Mouse (Mus musculus): Measurements from ENCODE around the gene Nfatc2ip.

Gene Nfatc2ip

DNA sequence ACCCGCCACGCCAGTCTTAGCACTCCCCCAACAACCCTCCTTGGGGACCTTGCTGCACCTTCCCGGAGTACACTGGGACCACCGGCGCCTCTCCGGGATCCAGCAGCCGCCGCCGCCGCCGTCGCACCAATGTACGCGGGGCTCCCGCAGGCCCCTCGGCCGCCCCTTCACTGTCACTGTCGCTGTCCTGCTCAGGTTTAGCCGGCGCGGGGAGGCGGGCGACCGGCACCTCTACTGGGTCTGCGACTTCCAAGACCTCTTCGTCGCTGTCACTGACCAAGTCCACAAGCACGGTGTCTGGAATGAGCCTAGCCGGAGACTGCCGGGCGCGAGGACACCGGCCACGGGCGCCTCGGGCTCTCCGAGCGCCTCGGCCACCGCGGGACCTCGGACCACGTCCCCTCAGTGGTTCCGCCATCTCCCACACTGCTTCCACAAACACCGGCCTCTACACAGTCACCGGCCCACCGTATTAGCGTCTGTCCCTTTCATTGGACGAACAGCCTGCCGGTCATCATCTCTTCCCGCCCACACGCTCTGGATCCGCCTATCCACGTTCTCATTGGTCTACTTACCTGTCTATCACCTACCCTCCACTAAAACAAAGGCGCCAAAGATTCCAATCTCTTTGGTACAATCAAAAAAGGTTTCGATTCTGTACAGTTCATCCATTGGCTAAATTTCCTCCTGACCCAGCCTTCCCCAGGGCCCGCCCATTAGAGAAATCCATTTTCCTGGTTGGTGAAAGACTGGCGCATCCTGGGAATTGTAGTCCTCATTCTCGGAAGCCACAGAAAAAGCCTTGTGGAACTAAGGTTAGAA, at the start of gene Nfatc2ip:
Gene Nfatc2ip, minus strand, starts transcription at position 440 of the 822 bp plus-strand sequence.
- DNase-seq (ENCODE audit: low read depth): peak; percentile 99

DNA sequence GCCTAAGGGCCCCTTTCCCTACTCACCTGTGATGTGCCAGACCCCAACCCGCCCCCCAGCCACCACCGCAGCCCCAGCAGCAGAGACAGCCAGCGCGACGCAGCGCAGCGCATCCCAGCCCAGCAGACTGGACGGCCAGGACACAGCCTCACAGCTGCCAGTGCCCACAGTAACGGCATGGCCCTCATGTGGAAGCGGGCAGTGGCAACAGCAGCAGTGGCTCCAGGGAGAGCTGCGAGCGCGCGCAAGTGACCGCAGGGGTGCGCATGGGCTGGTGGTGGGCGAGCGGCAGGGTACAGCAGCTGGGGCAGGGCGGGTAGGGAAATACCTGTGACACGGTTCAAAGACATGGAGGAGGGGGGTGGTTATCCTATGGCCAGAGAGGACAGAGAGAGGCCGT, 49.7 kb upstream of the Nfatc2ip start:
- DNase-seq (ENCODE audit: low read depth): no peak

DNA sequence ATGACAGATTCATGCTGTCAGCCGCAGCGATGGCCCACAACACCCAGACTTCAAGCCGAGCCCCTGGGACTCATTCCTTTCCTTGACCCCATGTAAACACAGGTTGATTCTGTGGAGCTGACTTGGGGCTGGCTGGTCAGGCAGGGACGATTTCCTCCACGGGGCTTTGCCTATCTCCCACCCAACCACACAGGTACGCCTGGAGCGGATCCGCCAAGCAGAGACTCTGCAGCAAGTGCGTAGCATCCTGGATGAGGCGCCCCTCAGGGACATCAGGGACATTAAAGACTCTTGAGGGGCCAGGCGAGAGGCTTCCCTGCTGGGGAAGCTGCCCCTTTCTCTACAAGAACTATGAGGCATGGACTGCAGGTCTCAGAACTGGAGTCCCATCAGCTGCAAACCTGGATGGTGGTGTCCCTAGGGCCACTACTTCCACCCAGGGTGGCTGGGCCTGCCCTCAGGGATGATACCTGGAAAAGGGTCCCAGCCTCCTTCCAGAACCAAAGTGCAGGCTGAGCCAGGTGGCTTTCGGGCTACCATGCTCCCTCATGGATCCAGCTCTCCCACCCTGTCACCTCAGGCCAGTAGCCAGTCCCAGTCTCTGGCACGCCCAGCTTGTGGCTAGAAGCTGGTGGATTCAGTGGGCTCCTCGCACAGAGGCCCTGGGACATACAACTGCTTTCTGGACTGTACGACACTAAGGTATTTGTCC, 48.7 kb upstream of the Nfatc2ip start:
- DNase-seq (ENCODE audit: low read depth): no peak

DNA sequence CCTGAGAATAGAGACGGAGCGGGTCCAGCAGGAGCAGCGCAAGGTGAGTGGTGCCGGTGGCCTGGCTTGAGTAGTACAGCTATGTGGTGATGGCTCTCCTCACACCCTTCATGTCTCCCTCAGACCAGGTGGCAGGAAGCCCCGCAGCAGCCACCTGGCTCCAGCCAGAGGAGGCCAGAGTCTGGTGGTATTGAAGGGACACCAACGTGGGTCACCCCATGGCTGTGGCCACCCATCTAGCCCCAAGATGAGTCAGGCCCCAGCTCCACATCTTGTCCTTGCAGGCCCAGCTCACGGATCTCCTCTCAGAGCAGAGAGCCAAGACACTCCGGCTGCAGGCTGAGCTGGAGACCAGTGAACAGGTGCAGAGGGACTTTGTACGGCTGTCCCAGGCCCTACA, 48.0 kb upstream of the Nfatc2ip start:
- DNase-seq (ENCODE audit: low read depth): no peak

DNA sequence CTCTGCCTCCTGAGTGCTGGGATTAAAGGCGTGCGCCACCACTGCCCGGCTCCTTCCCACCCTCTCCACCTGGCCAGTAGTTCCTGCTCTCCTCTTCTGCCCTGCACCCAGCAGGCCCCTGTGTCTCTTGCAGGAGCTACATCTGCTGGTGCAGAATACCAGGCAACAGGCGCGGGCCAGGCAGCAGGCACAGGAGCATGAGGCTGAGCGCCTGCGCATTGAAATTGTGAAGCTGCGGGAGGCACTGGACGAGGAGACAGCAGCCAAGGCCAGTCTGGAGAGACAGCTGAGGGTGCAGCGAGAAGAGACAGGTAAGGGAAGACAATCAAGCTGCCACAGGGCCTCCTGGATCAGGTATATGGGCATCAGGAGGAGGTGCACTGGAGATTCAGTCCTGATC, 47.5 kb upstream of the Nfatc2ip start:
- DNase-seq (ENCODE audit: low read depth): no peak

DNA sequence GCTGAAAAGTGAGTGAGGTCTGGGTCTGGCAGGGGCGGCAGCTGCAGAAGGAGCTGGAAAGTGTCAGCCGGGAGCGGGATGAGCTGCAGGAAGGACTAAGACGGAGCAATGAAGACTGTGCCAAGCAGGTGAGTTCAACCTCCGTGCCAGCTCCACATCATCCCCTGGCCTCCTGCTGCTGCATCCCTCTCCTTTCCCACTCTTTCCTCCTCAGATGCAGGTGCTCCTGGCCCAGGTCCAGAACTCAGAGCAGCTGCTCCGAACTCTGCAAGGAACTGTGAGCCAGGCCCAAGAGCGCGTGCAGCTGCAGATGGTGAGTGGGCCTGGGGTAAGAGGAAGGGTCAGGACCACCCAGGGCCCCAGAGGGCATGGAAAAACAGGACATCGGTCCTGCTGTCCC, 43.6 kb upstream of the Nfatc2ip start:
- DNase-seq (ENCODE audit: low read depth): no peak

DNA sequence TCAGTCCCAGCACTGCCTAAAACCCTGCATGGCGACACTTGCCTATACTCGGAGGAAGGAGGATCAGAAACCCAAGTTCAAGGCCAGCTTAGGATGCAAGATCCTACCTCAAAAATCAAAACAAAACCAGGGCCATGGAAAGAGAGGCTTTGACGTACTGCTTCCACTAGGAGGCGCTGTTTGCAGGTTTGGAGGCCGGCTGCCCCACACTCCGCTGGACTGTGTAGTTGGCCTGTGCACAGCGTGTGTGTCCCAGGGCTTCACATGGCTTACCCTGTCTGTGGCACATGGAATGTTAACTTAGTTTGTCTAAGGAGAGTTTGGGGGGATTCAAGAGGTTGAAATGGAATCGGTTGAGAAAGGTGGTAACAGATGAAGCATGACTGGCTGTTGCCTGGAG, 40.3 kb upstream of the Nfatc2ip start:
- peak; percentile 20 for DNase-seq (ENCODE audit: low read depth)

DNA sequence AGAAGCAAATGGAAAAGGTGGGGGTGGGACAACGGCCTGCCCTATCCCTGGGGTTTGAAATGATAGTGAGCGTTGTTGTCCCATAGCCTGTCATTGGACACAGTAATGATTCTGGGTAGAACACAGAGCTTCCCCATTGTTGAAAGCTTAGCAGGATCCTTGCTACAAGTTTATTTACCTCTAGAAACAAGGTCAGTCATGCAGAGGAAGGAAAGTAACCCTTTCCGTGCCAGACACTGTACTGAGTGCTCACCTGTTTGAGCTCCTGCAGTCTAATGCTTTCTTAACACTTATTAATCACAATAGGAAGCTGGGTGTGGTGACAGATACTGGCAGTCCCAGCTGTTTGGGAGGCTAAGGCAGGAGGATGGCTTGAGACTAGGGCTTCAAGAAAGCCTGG, 39.3 kb upstream of the Nfatc2ip start:
- no peak for DNase-seq (ENCODE audit: low read depth)

DNA sequence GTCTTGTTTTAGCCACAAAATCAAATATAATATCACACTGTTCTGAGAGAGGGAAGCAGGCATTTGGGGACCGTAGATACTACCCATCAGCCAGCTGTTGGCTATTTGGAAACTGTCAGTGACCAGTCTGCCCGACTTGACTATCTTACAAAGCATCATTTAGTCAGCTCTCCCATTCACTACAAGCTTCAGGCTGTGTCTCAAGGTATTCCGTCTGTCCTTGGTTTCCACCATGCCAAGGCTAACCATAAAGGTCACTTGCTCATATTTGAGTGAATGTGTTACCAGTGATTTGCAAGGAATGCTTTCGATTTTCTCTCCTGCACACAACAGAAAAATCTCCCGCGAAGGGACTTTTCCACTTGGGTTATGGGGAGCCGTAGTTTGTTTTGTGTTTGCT, 38.2 kb upstream of the Nfatc2ip start:
- no peak for DNase-seq (ENCODE audit: low read depth)

DNA sequence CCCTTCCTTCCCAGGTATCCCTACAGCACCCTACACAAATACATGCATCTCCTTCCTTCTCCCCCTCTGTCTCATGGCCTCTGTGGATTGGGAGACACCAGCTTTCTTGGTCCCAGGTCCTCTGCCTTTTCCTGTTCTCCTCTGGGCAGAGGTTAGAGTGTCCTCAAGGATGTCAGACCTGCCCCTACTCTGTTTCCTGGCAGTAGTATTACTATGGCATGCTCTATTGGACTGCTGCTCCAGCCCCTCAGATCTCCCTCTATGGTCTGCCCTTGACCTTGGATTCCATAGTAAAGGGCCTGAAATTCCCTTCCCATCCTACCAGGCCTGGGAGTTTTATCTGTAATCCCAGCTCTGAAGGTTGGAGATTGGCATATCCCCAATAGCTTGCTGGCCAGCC, 33.6 kb upstream of the Nfatc2ip start:
- DNase-seq (ENCODE audit: low read depth): no peak

DNA sequence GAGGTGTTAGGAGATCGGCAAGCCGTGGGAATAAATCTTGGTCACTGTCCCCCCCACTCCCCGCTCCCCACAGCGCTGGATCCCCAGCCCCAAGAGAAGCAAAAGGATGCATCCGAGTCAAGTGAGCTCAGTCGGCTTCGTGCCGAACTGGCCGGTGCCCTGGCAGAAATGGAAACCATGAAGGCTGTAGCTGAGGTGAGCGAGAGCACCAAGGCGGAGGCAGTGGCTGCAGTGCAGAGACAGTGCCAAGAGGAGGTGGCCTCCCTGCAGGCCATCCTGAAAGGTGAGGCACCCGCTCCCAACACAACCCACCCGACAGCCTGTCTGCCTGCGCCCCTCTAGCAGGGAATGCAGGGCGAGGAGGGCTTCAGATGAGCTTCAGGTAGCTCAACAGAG, 33.0 kb upstream of the Nfatc2ip start:
- DNase-seq (ENCODE audit: low read depth): no peak

DNA sequence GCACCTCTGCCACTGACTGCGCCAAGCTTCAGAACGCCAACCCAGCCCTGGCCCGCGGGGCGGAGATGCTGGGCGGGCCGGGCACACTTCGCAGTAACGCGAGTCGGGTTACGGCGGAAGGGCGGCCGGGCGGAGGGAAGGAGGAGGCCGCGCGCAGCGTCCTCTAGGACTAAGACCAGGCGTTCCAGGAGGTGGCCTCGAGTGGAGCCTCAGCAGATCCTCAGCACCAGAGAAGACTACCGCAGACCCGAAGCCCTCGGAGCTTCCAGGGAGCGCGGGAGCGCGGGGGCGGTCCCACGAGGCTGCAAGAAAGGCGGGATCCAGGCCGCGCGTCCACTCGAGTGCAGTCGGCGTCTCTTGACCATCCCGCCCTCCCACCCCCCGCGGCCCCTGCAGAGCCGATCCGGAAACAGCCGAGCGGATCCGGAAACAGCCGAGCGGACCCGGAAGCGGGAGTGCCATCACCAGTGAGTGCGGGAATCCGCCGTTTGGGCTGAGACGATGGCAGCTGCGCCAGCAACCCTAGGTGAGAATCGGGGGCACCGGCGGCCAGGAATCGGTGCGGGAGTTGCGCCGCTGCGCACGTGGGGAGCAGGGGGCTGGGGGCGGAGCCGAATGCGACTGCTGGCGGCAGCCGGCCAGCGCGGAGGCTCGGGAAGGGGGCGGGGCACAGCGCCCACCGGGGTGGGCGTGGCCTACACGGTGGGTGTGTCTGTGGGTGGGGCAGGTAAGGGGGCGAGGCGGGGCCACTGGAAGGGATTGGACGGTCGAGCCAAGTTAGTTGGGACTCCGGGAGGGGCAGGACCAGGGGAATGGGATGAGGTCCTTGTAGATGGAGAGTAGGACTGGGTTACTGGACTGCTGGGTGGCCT, 32.3 kb upstream of the Nfatc2ip start, which contains the start of gene Rabep2:
Gene Rabep2, plus strand, starts transcription at position 129 of the 872 bp plus-strand sequence.
- DNase-seq (ENCODE audit: low read depth): peak; percentile 65

DNA sequence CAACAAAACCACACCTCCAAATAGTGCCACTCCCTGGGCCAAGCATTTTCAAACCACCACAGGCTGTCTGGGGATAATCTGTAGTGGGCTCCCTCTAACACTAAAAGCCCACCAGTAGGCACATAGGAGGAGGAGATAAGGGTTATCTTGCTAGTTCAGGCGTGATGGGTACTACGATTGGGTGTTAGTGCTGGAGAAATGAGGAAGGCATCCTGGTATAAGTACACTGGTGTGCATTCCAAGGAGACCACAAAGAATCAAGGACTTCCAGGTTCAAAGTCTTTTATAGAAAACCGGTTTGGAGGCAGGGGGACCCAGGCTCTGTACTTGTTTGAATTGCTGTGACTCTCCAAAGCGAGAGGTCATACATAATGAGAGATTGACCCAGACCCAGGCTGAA, 31.6 kb upstream of the Nfatc2ip start:
- DNase-seq (ENCODE audit: low read depth): no peak

DNA sequence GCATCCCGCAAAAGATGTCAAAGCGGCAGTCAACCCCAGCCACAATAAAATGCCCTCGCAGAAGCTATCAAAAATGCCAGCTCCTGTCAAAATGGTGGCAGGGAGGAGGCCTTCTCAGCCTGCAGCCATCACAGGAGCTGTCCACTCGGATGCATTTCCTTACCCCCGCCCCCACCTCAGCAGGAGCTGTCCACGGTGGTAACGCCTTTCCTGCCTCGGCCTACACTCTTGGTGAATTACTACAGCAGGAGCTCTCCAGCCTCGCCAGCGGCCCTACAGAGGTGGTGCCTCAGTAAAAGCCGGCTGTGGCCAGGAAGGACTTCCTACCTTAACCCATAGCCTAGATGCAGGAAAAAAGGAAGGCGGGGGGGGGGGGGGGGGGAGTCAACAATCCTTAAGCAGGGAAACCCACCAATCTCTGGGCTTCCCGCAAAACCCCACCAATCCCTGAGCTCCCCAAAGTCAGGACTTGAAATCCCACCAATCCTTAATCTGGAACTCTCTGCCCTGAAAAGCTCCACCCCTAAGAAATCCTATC, 30.9 kb upstream of the Nfatc2ip start:
- DNase-seq (ENCODE audit: low read depth): no peak

DNA sequence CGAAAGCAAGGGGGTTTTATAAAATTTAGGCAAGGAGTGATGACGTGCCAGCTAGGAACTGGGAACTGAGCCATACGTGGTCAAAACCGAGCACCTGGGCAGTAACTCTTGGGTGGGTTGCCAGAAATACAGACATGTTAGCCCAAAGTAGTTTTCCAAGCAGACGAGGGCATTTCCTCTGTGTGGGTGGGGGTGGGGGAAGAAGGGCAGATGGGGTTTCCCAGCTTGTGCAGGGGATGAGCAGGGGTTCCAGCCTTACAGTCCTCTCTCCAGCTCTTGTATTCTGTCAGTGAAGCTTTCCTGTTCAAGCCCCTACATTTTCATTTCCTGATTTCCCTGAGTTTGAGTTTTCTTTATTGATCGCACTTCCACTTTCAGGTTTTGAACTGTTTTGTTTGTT, 27.6 kb upstream of the Nfatc2ip start:
- DNase-seq (ENCODE audit: low read depth): no peak

DNA sequence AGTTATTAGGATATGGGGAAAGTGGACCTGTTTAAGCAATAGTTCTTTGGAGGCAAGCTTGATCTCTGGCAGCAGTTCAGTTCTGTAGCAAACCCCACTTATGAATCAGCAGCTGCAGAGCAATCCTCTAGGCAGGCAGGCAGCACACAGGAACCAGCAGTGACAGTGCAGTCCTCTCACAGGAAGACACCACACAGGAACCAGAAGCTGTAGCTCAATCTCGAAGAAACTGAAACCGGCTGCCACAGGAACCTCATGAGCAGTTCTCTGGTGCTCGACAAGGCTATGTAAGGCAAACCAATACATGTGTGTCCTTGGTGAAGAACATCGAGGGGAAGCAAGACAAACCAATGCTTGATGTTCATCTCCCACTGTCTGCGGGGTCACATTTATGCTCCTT, 25.2 kb upstream of the Nfatc2ip start:
- DNase-seq (ENCODE audit: low read depth): no peak

DNA sequence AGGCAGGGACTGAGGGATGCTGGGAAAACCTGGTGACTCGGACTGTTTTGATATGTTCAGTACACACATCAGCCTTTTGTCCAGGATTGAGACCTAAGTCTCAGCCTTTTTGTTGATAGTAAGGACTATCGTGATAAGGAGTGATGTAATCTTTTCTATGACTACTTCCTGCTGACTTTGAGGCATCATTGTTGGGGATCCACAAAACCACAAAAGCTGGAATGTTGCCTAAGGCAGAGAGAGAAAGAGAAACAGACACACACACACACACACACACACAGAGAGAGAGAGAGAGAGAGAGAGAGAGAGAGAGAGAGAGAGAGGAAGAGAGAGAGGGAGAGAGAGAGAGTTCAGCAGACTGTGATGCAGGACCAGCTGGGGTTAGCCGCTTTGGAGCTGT, 22.0 kb upstream of the Nfatc2ip start:
- DNase-seq (ENCODE audit: low read depth): no peak

DNA sequence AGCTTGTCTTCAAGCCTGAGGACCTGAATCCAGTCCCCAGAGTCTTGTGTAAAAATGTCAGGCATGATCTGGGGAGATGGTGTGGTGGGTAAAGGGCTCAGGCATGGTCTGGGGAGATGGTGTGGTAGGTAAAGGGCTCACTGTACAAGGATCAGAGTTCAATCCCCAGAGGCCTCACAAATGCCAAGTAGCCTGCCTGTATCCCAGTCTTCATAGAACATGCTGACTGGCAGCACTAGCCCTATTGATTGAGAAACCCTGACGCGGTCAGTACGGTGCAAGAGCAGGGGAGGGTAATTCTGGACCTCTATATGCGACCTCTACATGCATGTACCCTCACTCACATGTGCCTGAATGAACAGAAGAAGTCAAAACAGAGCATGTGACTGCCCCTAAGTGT, 21.1 kb upstream of the Nfatc2ip start:
- DNase-seq (ENCODE audit: low read depth): no peak

DNA sequence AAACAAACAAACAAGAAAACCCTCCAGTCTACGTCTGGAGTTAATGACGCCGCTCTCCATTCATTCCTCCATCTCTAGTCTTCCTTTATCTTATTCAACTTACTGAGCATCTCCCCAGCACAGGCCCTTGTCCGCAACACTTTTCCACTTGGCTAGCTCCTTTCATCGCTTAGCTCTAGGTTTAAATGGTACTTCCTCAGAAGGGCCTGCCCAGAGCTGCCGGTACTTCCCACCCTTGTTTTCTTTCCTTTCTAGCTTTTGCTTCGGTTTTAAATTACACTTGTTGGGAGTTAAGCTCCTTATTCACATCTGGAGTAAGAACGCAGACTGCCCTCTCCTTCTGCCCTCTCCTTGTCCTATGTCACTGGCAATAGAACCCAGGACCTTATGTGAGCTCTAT, 20.5 kb upstream of the Nfatc2ip start:
- no peak for DNase-seq (ENCODE audit: low read depth)

DNA sequence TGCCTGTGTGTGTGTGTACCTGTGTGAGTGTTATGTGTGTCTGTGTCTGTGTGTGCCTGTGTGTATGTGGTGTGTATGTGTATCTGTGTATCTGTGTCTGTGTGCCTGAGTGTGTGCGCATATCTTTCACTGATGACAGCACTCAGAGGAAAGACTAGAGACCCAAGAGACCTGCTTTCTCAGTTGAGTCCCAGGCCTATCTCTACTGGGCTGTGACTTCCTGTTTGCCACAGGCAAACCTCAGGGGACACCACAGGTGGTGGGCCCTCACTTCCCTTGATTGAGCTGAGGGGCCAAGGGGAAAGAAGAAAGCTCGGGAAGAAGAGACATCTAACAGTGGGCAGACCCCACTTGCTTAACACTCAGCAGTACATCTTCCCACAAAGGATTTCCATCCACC, 20.1 kb upstream of the Nfatc2ip start:
- DNase-seq (ENCODE audit: low read depth): no peak

DNA sequence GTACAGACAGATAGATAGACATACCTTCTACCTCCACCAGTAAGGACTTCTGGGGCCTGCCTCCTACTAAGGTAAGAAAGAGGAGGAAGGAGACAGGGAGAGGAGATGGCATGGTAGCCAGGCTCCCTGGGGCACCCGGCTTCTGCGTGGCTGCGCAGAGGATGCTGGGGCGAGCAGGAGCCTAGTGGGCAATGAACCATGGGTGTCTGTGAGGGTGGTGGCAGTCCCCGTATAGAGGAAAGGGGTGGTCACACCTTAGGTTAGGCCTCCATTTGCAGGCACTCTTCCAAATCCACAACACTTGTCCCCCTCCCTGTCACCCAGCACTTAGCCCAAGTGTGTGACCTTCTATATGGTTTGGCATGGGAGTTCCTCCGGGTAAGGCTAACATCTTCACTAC, 18.2 kb upstream of the Nfatc2ip start, which contains the start of gene Cd19:
Gene Cd19, minus strand, starts transcription at position 165 of the 400 bp plus-strand sequence.
- no peak for DNase-seq (ENCODE audit: low read depth)

DNA sequence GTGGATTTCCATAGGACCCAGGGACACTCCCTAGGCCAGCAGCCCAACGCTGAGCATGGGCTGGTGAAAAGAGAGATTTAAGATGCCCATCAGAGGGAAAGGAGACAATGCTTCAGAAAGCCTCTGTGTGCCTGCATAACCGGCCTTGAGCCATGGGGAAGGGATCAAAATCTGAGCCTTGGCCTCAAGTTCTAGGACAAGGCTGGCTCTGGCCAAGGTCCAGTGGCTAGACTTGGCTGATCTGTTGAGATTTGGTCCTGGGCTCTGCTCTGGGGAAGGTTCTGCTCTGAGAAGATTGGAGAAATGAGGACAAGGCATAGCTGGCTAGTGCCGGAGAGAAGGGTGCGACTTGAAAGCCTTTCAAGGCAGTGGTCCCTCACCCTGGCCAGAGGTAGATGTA, 14.5 kb upstream of the Nfatc2ip start:
- no peak for DNase-seq (ENCODE audit: low read depth)
